Mouse (Mus musculus) olfactory bulb, adult 2 months (tissue): ENCODE results near the gene Nxpe5. TPM values are rescaled to one million over a fixed set of nuclear protein-coding genes. Genes with fewer than 3 reads are reported as not detected.

Experiments used
- H3K27ac ChIP-seq: fragments of 200-500 bp; 2 replicates; pipeline ENCODE4 v1.5.1; 2012; ENCODE audit warnings: low read depth, low read length; ENCODE audit not compliant: insufficient read depth
- H3K4me1 ChIP-seq: fragments of 200-500 bp; 2 replicates; pipeline ENCODE4 v1.6.1; 2012; ENCODE audit warnings: low read length; ENCODE audit not compliant: control insufficient read depth, insufficient read depth
- H3K4me3 ChIP-seq: fragments of 200-500 bp; 2 replicates; pipeline ENCODE4 v1.5.1; 2012; ENCODE audit warnings: mild to moderate bottlenecking, low read depth, low read length, moderate library complexity; ENCODE audit not compliant: insufficient read depth
- CTCF ChIP-seq: fragments of 200-500 bp; IDR thresholded peaks from 2 replicates; pipeline ENCODE4 v1.5.1; 2012; ENCODE audit warnings: low read depth, mild to moderate bottlenecking, low read length, moderate library complexity; ENCODE audit not compliant: insufficient read depth
- POLR2A ChIP-seq: fragments of 200-500 bp; IDR thresholded peaks from 2 replicates; pipeline ENCODE4 v1.6.1; 2012; ENCODE audit warnings: mild to moderate bottlenecking, low read depth, low read length, moderate library complexity; ENCODE audit not compliant: insufficient read depth
- WGBS: fragments of 180-500 bp; shearing (Covaris S2); methylation state at CpG from one replicate; pipeline ENCODE4 v1.1.7; 2018; 5-methylcytosine and 5-hydroxymethylcytosine counted together
- polyA plus RNA-seq: library from polyadenylated mRNA; stranded (reverse); fragments of >200 nt; gene quantifications from 2 replicates; pipeline ENCODE4 v1.2.4, GENCODE M21; 2012; ENCODE audit warnings: low replicate concordance; ENCODE audit not compliant: missing spikeins, insufficient read depth, insufficient read length

Nxpe5 gene
- polyA plus RNA-seq, 1 experiment: not detected

DNA sequence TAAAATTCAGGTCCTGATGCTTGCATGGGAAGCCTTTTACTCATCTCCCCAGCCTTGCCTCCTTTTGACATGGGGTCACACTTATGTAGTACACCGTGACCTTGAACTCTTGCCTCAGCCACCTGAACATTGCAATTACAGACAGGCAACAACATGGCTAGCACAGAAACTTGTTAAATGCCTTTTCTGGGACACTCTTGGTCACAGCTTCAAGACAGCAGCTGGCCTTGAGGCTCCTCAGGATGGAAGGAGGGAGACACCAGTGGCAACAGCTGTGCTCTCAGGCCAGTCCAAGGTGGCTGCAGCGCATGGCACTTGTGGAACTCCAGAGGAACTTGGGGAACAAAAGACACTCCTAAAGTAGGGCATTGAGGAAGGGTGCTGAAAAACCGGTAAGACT, 41.4 kb downstream of the Nxpe5 start:
- 87% methylated on average over 3 of the region's 3 CpGs for WGBS

DNA sequence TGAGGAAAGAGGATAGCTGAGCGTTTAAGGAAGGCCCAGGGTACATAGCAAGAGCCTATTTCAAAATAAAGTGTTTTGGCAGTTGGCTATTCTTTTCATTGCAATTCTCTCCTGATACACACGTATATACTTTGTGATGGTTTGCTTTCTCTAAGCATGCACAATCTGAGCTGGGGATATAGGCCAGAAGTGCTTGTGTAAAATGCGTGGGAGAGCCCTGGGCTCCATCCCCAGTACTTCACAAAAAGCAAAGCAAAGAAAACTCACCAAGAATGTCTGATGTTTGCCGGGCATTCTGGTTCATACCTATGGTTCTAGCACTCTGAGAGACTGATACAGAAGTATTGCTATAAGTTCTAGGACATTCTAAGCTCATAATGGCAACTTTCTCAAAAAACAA, 43.3 kb downstream of the Nxpe5 start:
- H3K4me3 ChIP-seq: no peak overlapping the region
- WGBS: 78% methylated on average over 4 of the region's 4 CpGs
- no peak for TF ChIP-seq POLR2A
- TF ChIP-seq CTCF: no peak
- no peak overlapping the region for H3K27ac ChIP-seq
- no peaks in the 10 kb centered on the region for H3K4me1 ChIP-seq

More for the DNA sequence above, 41.4 kb downstream of the Nxpe5 start:
- no peak for TF ChIP-seq POLR2A
- TF ChIP-seq CTCF: no peak
- Histone ChIP-seq H3K27ac (no peak overlapping the region), H3K4me3 (no peak overlapping the region), H3K4me1 (peaks cover 9% of the 10 kb centered on the region)

DNA sequence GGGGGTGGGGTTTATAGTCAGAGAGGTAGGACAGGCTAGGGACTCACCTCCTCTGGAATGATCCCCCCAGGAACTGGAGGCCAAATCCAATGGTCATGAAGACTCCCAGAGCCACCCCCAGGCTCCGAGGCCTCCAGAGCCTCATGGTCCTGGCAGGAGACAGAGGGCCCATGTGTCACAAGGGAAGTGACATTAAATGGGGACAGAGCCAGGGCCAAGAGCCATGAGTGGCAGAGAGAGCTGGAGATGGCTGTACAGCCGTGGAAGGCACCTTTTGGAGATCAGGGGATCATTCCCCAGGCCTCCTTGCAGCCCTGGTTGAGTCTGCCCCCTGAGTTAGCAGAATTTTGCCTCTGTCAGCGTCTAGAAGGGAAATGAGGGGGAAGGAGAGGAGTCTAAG, 45.5 kb downstream of the Nxpe5 start:
- Histone ChIP-seq H3K27ac (no peak overlapping the region), H3K4me1 (peaks cover 9% of the 10 kb centered on the region), H3K4me3 (no peak overlapping the region)
- 35% methylated on average over 3 of the region's 3 CpGs for WGBS
- TF ChIP-seq CTCF: no peak
- TF ChIP-seq POLR2A: no peak

- peaks cover 9% of the 10 kb centered on the region for H3K4me1 ChIP-seq
- H3K4me3 ChIP-seq: 0 out of 2 replicates have a peak within 1 kb of the TSS, but pooled peaks have one; percentile 12
- no peak within 1 kb of the TSS; the same call in 1 of the 2 replicates for H3K27ac ChIP-seq
- no peak for TF ChIP-seq POLR2A
- TF ChIP-seq CTCF: no peak
- 7% methylated on average over 12 of the region's 12 CpGs for WGBS
Observed at GRCm38 (mm10) chr5:138272409-138272923, 46.8 kb downstream of the Nxpe5 start, which contains the start of gene Gal3st4. Gene Gal3st4, minus strand, starts transcription at chr5:138272840.

DNA sequence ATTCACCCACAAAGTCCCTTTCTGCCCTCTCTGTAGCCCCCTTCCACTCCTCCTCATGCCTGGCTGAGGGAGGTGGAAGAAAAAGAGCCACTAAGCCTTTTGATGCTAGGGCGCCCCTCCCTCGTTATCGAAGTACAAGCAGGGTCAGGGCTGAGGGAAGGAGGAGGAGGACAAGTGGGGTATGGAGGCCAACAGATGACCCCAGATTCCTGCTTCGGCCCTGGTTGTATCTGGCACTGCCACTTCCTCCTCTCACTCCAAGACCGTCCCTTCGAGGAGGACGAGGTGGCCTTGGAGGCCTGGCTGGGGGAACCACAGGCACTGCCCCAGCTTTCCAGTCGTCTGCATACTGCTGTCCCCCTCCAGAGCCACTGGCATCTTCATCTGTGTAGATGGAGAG, 48.5 kb downstream of the Nxpe5 start:
- Histone ChIP-seq H3K4me3 (no peak overlapping the region), H3K27ac (no peak overlapping the region), H3K4me1 (peaks cover 9% of the 10 kb centered on the region)
- TF ChIP-seq CTCF (no peak), POLR2A (no peak)
- 80% methylated on average over 8 of the region's 8 CpGs for WGBS

DNA sequence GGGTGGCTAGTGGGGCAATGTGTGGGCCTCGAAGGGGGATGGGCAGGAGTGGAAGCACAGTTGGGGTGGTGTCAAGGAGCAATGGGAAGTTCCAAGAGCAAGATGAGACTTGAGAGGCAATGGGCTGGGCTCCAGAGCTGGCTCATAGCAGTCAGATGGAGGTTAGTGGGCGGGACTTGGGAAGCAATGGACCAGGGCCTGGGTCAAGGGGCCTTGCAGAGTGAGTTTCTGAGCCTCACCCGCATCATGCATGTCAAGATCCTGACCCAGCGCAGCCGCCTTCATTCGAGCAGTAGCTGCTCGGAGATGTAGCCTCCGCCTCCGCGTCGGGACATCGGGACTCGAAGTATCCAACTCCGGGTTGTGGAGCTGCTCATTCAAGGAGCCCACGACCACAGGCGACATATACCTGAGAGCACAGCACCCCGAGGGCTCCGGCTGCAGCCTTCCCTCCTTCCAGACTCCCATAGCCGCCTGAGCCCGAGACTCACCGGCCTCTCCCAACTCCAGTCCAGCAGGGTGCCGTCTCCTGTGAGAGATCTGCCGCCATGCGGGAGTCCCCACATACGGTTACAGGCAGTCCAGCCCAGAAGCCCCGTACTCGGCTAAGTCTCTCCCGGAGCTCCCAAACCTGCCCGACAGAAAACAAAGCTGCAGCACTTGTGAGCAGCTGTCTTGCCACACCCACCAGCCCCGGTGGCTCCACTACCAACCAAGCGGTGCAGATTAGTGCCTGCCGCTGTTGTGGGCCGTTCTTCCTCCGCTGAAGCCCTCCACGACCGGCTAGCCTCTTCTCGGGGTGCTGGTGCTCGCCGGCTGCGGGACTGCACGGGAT, 49.7 kb downstream of the Nxpe5 start:
- no peak overlapping the region for H3K27ac ChIP-seq
- no peak overlapping the region for H3K4me3 ChIP-seq
- WGBS: 28% methylated on average over 41 of the region's 41 CpGs
- peaks cover 16% of the 10 kb centered on the region for H3K4me1 ChIP-seq
- TF ChIP-seq CTCF (no peak), POLR2A (no peak)

DNA sequence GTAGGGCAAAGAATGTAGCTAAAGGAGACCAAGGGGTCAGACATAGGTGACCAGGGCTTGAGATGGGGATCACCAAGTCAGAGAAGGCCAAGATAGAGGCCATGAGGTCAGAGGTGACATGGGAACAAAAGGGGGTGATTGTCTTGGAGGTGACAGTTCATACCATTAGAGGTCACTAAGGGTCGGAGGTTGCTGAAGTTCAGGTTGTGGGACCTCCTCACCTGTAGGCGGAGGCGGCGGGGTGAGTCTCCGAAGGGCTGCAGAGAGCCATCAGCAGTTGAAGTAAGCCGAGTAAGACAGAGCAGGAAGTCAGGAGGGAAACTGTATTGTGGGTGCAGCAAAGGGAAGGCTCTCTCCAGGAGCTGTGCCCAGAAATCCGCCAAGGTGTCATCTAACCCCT, 52.3 kb downstream of the Nxpe5 start:
- TF ChIP-seq CTCF: no peak
- no peak for TF ChIP-seq POLR2A
- WGBS: 91% methylated on average over 7 of the region's 7 CpGs
- no peak overlapping the region for H3K4me3 ChIP-seq
- H3K27ac ChIP-seq: no peak overlapping the region
- peaks cover 16% of the 10 kb centered on the region for H3K4me1 ChIP-seq

DNA sequence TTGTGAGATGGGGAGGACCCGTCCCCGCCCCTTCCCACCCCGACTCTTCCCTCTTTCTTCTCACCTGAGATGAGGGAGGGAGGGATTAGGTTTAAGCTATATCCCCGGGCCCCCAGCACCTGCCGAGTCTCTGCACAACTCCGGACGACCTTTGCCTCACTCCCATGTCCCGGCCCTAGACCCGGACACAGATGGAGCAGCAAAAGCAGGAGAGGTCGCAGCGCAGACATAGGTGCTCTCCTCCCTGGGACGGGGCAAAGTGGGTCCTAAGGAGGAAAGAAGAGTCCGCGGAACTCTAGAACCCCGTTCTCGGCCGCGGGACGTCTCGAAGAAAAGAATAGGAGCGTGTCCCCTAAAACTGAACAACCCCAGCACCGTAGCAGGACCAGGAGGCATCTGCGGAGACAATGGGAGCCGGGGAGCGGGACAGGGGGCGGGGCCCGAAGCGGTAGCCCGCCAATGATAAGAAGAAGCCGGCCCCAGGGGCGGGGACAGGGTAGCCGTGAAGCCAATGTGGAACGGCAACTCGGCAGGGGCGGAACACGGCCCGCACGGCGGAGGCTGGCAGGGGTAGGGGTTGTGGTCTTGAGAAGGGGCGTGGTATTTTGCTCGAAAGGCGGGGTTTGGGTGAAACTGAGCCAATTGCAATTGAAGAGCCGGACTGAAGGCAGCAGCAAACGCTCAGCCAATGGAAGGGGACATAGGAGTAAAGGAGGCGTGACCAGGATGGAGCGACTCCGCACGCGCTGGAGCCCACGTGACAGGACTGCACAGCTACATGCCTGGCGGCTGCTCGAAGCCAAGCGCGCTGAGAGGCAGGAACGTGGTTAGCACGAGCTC, 54.1 kb downstream of the Nxpe5 start, which contains the start of the genes Gm43720, Gpc2 and Stag3:
Gene Gm43720 (minus strand): TSS at position 374 of the 840 bp plus-strand sequence.
Gene Gpc2 (minus strand): TSS at position 421 of the 840 bp plus-strand sequence.
Gene Stag3 (plus strand): TSS at position 656 of the 840 bp plus-strand sequence.
- TF ChIP-seq CTCF (no peak), POLR2A (no peak)
- Histone ChIP-seq H3K4me1 (peaks cover 16% of the 10 kb centered on the region), H3K27ac (no peak within 1 kb of the TSS), H3K4me3 (peak within 1 kb of the TSS; percentile 48)
- under 1% methylated on average over 56 of the region's 56 CpGs for WGBS

DNA sequence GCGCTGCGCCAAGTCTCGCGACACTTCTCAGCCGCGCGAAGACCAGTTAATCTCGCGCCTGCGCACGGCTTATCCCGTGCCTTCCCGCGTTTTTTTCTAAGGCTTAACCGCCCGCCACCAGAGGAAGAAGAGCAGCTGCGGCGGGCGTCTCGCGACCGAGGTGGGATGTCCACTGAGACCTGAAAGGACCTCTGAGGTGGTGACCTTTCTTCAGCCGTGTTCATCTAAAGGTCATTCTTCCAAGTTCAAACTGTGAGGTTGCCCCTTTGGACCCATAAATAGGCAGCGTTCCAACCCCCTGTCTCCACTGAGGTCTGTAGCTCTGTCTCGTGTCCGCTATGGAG, 54.7 kb downstream of the Nxpe5 start:
- Histone ChIP-seq H3K4me3 (peak overlapping the region; percentile 48), H3K27ac (no peak overlapping the region), H3K4me1 (peaks cover 12% of the 10 kb centered on the region)
- WGBS: 27% methylated on average over 26 of the region's 26 CpGs
- no peak for TF ChIP-seq CTCF
- no peak for TF ChIP-seq POLR2A
